Mouse (Mus musculus) adrenal gland, adult (tissue): ENCODE data around the gene Abt1.

ENCODE experiments used
- DNase-seq, 2 experiments: peaks; one replicate each; pipeline ENCODE4 v3.0.0; 2022 to 2023; ENCODE audit warnings: low spot score in 1 of 2; ENCODE audit not compliant: inconsistent age in 2 of 2

Abt1 gene

GRCm38 (mm10) chr13:23424494-23425325 lies 1.0 kb upstream of the Abt1 start:
- DNase-seq, result peak; percentile 93 to 96

- no peak for DNase-seq
These were observed 350 bp upstream of the Abt1 start for GRCm38 (mm10) chr13:23424052-23424380.

- DNase-seq, result peak; percentile 16 to 42
These were observed 1.3 kb downstream of the Abt1 start for GRCm38 (mm10) chr13:23422351-23422750.

GRCm38 (mm10) chr13:23412630-23413521 lies 10.8 kb downstream of the Abt1 start:
- peak in 1 of 2 experiments; percentile 57 for DNase-seq

GRCm38 (mm10) chr13:23412211-23412629 lies 11.4 kb downstream of the Abt1 start:
- DNase-seq, result no peak

- DNase-seq, result peak in 1 of 2 experiments; percentile 63
These were observed 12.1 kb downstream of the Abt1 start for GRCm38 (mm10) chr13:23411311-23412210.

GRCm38 (mm10) chr13:23410632-23411031 lies 13.0 kb downstream of the Abt1 start:
- DNase-seq, result no peak

GRCm38 (mm10) chr13:23402626-23403025 lies 21.0 kb downstream of the Abt1 start:
- no peak for DNase-seq

- DNase-seq, result peak; percentile 80 to 96
These were observed 21.8 kb downstream of the Abt1 start for GRCm38 (mm10) chr13:23401683-23402527.

GRCm38 (mm10) chr13:23400771-23401682 lies 22.6 kb downstream of the Abt1 start:
- peak in 1 of 2 experiments; percentile 44 for DNase-seq

- peak in 1 of 2 experiments; percentile 35 for DNase-seq
These were observed 26.8 kb downstream of the Abt1 start for GRCm38 (mm10) chr13:23396913-23397312.

GRCm38 (mm10) chr13:23396246-23396703 lies 27.4 kb downstream of the Abt1 start:
- peak; percentile 8 to 69 for DNase-seq

- peak in 1 of 2 experiments; percentile 44 for DNase-seq
These were observed 28.1 kb downstream of the Abt1 start for GRCm38 (mm10) chr13:23395301-23396245.

- no peak for DNase-seq
These were observed 36.1 kb downstream of the Abt1 start for GRCm38 (mm10) chr13:23387548-23387947.

GRCm38 (mm10) chr13:23383127-23383526 lies 40.5 kb downstream of the Abt1 start:
- no peak for DNase-seq

- no peak for DNase-seq
These were observed 51.2 kb downstream of the Abt1 start for GRCm38 (mm10) chr13:23372433-23372832.

- DNase-seq, result no peak
These were observed 53.6 kb downstream of the Abt1 start for GRCm38 (mm10) chr13:23370075-23370474.

- no peak for DNase-seq
These were observed 54.3 kb downstream of the Abt1 start for GRCm38 (mm10) chr13:23369421-23369765.
